Mouse (Mus musculus) midbrain, postnatal 0 days (tissue): ENCODE data around the gene Nfkbib. TPM values are rescaled to one million over a fixed set of nuclear protein-coding genes. Genes with fewer than 3 reads are reported as not detected.

Experiments used
- ATAC-seq: fragments of 200-750 bp; cut with Nextera tagmentation; 2 replicates; pipeline ENCODE4 v1.8.0; 2017; ENCODE audit warnings: moderate number of reproducible peaks, mild to moderate bottlenecking, moderate TSS enrichment, moderate library complexity; ENCODE audit not compliant: low FRiP score
- DNase-seq: peaks from one replicate; pipeline ENCODE4 v3.0.0-alpha.2; 2015; ENCODE audit warnings: low spot score
- H3K27ac ChIP-seq: fragments of 300-500 bp; sonication (generic); 2 replicates; pipeline ENCODE4 v1.5.1; 2014; ENCODE audit warnings: low read depth, mild to moderate bottlenecking, low read length, mixed read lengths
- H3K27me3 ChIP-seq: fragments of 300-500 bp; sonication (generic); 2 replicates; pipeline ENCODE4 v1.6.1; 2014; ENCODE audit warnings: low read length, control low read depth, mixed read lengths; ENCODE audit not compliant: insufficient read depth
- H3K36me3 ChIP-seq: fragments of 300-500 bp; sonication (generic); 2 replicates; pipeline ENCODE4 v1.6.1; 2014; ENCODE audit warnings: low read length, control low read depth, mixed read lengths; ENCODE audit not compliant: insufficient read depth
- H3K4me1 ChIP-seq: fragments of 300-500 bp; sonication (generic); 2 replicates; pipeline ENCODE4 v1.6.1; 2014; ENCODE audit warnings: mild to moderate bottlenecking, control low read depth, antibody characterized with exemption, low read length, mixed read lengths; ENCODE audit not compliant: insufficient read depth
- H3K4me2 ChIP-seq: fragments of 300-500 bp; sonication (generic); 2 replicates; pipeline ENCODE4 v1.6.1; 2014; ENCODE audit warnings: low read depth, mild to moderate bottlenecking, low read length, mixed read lengths; ENCODE audit not compliant: poor library complexity, severe bottlenecking
- H3K4me3 ChIP-seq: fragments of 300-500 bp; sonication (generic); 2 replicates; pipeline ENCODE4 v1.5.1; 2014; ENCODE audit warnings: low read depth, mild to moderate bottlenecking, low read length, moderate library complexity
- H3K9ac ChIP-seq: fragments of 300-500 bp; sonication (generic); replicated peaks from 2 replicates; pipeline ENCODE4 v1.6.1; 2014; ENCODE audit warnings: mild to moderate bottlenecking, low read length, moderate library complexity, mixed read lengths; ENCODE audit not compliant: poor library complexity, severe bottlenecking
- H3K9me3 ChIP-seq: fragments of 300-500 bp; sonication (generic); 2 replicates; pipeline ENCODE4 v1.6.1; 2016; ENCODE audit warnings: low read length, control low read depth
- CTCF ChIP-seq: IDR thresholded peaks from 2 replicates; pipeline ENCODE4 v1.5.1; 2016; ENCODE audit warnings: antibody characterized with exemption, mild to moderate bottlenecking
- WGBS: fragments of 180-500 bp; shearing (Covaris S2); extraction: QIAGEN DNeasy Blood & Tissue Kit; methylation state at CpG from one replicate; pipeline ENCODE4 v1.1.7; 2014; 5-methylcytosine and 5-hydroxymethylcytosine counted together
- polyA plus RNA-seq: library from polyadenylated mRNA; unstranded; fragments of >200 nt; fragmentation: Nextera tagmentation; extraction: Ambion mirVana; gene quantifications from 2 replicates; pipeline ENCODE4 v1.2.1, GENCODE M21; 2015
- total RNA-seq: library from RNA; depleted of rRNA; stranded (reverse); fragments of >200 nt; gene quantifications from 2 replicates; pipeline ENCODE4 v1.2.3, GENCODE M21; 2014

Nfkbib gene
- total and polyA plus RNA-seq, 2 experiments from 2014 or later, result 19.7 to 58.5 TPM

DNA sequence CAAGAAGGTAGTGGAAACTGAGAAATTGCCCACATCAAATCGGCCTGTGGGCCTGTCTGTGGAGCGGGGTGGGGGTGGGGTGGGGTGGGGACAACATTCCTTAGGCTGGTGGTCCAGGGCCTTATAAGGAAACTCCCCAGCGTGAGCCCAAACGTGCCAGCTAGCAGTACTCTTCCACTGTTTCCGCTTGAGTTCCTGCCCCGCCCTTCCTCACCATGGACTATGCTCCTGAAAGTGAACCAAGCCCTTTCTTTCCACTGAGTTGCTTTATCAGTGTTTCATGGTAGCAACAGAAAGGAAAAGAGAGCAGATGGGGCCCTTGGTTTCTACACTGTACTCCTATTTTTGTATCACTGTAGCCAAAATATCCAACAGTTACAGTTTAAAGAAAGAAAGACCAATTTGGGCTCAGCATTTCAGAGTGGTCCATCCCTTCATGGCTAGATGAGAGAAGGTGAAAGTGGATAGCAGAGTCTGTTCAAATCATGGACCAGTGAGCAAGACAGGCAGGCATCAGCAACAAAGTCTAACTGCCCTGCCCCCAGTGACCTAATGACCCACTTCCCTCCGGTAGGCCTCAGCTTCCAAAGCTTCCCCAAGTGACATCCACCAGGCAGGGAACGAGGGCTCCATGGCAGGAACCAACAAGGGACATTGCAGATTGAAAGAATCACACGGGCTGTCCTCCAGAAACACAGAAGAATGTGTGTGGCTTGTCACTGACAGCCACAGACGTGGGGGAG is 35.7 kb upstream of the Nfkbib start:
- Histone ChIP-seq H3K4me2 (no peak overlapping the region), H3K36me3 (no peaks in the 10 kb centered on the region), H3K27ac (no peak overlapping the region), H3K9ac (no peak overlapping the region), H3K4me1 (peaks cover under 1% of the 10 kb centered on the region; the same call in 1 of the 2 replicates), H3K27me3 (no peaks in the 10 kb centered on the region), H3K9me3 (no peaks in the 10 kb centered on the region), H3K4me3 (no peak overlapping the region)
- ATAC-seq, result no peak
- DNase-seq, result no peak
- WGBS, result 13% methylated on average over 10 of the region's 10 CpGs
- TF ChIP-seq CTCF, result no peak

- Histone ChIP-seq H3K9ac (no peak overlapping the region), H3K9me3 (no peaks in the 10 kb centered on the region), H3K4me3 (no peak overlapping the region), H3K4me1 (no peaks in the 10 kb centered on the region), H3K27me3 (no peaks in the 10 kb centered on the region), H3K36me3 (no peaks in the 10 kb centered on the region), H3K27ac (0 out of 2 replicates have a peak overlapping the region, but pooled peaks have one; percentile 44), H3K4me2 (no peak overlapping the region)
- ATAC-seq (no peak), DNase-seq (no peak)
- no peak for TF ChIP-seq CTCF
- WGBS, result 18% methylated on average over 10 of the region's 10 CpGs
Observed at GRCm38 (mm10) chr7:28801901-28802670, 34.8 kb upstream of the Nfkbib start.

GRCm38 (mm10) chr7:28801451-28801850 is 34.1 kb upstream of the Nfkbib start:
- Histone ChIP-seq H3K9ac (no peak overlapping the region), H3K4me3 (no peak overlapping the region), H3K27me3 (no peaks in the 10 kb centered on the region), H3K4me1 (no peaks in the 10 kb centered on the region), H3K27ac (no peak overlapping the region), H3K9me3 (no peaks in the 10 kb centered on the region), H3K36me3 (no peaks in the 10 kb centered on the region), H3K4me2 (no peak overlapping the region)
- WGBS, result 83% methylated on average over 3 of the region's 3 CpGs
- ATAC-seq (no peak), DNase-seq (no peak)
- TF ChIP-seq CTCF, result no peak

DNA sequence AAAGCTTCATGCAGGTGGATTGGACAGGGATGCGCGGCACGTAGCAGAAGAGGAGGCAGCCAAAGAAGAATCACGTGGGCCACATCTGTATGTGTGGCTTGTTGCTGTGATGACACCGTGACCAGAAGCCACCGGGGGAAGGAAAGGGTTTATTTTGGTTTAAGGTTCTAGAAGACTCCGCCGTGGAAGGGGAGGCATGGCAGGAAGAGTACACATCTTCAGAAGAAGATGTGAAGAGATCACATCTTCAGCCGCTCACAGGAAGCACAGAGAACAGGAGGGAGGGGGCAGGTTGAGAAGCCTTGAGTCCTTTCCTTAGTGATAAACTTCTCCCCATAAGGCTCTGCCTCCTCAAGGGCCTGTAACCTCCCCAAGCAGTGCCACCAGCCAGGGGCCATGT is 32.7 kb upstream of the Nfkbib start:
- no peak for DNase-seq
- no peak for ATAC-seq
- H3K36me3 ChIP-seq, result no peaks in the 10 kb centered on the region
- no peak for TF ChIP-seq CTCF
- 94% methylated on average over 9 of the region's 9 CpGs for WGBS
- H3K27me3 ChIP-seq, result no peaks in the 10 kb centered on the region
- H3K9ac ChIP-seq, result no peak overlapping the region
- no peak overlapping the region for H3K4me3 ChIP-seq
- no peak overlapping the region for H3K27ac ChIP-seq
- H3K4me1 ChIP-seq, result no peaks in the 10 kb centered on the region
- H3K9me3 ChIP-seq, result no peaks in the 10 kb centered on the region
- H3K4me2 ChIP-seq, result no peak overlapping the region

DNA sequence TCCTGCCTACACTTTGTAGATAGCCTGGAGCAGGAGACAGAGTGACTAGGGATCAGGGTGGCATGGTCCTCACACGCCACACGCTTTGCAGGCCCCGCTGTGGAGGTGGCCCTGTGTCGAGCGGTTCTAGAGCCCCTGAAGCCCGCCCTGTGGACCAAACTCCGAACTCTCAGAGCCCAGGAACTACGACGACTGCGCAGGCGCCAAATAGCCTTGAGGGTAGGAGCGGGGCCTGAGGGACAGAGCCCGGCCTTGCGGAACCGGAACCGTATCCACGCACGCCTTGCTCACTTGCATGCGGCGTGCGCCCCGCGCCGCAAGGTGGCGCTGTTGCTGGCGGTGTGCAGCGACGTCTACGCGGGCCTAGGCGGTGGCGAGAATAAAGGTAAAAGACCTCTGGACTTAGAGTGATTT is 29.3 kb upstream of the Nfkbib start:
- Histone ChIP-seq H3K4me2 (peak overlapping the region; percentile 31), H3K27ac (no peak overlapping the region), H3K36me3 (no peaks in the 10 kb centered on the region), H3K4me1 (no peaks in the 10 kb centered on the region), H3K9ac (no peak overlapping the region; the same call in 1 of the 2 replicates), H3K27me3 (no peaks in the 10 kb centered on the region), H3K4me3 (peak overlapping the region; percentile 2; the same call in 1 of the 2 replicates), H3K9me3 (no peaks in the 10 kb centered on the region)
- peak; percentile 89 for TF ChIP-seq CTCF
- WGBS, result 13% methylated on average over 32 of the region's 32 CpGs
- peak; percentile 62 for DNase-seq
- ATAC-seq, result peak; percentile 68

DNA sequence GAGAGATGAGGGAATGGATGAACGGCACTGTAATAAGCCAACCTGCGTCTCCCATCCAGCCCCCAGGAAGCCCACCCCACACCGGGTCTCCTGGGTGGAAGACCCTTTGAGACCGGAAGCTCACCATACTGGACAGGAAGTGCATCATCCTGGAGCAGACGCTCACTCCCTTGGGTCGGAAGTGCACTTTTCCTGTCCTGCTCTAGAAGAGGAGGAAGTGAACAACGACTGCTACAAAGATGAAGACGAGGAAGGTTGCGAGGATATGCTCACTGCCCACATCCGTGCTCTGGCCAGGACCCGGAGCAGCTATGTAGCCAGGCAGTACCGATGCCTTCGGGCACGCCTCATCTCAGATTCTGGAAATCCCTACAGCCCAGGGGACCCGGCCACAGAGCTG is 28.5 kb upstream of the Nfkbib start:
- ATAC-seq, result no peak
- no peak overlapping the region for H3K27ac ChIP-seq
- DNase-seq, result no peak
- no peak overlapping the region for H3K4me3 ChIP-seq
- no peak overlapping the region for H3K9ac ChIP-seq
- H3K9me3 ChIP-seq, result no peaks in the 10 kb centered on the region
- no peaks in the 10 kb centered on the region for H3K27me3 ChIP-seq
- H3K4me1 ChIP-seq, result no peaks in the 10 kb centered on the region
- H3K4me2 ChIP-seq, result no peak overlapping the region
- H3K36me3 ChIP-seq, result no peaks in the 10 kb centered on the region
- no peak for TF ChIP-seq CTCF
- WGBS, result 81% methylated on average over 15 of the region's 15 CpGs
